ENCODE assay signal across 8 mouse cellular contexts in the genomic region with DNA sequence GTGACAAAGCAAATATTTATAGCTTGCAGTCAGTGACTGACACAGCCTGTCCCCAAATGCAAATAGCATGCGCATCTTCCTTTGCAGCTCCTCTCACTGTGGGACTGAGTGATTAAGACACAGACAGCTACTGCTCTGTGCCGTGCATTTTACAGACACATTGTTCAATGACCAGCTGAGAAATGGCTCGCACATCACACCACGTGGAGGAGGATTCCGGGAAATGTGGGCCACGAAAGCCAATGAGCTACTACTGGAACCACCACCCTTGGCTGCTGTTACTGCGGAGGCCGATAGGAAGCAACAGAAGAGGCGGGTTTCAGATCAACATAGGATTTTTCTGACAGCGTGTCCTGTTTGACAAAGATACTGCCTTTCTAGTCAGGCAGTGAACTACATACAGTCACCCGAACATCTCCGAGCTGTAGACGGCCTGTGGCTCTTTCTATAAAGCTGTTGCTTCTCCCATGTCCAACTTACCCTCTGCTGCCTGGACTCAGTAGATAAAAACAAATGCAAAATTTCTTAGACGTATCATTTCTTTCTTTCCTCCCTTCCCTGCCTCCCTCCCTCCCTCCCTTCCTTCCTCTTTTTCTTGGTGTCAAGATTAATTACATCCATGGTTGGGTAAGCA. TPM values are rescaled to one million over a fixed set of nuclear protein-coding genes. Genes with fewer than 3 reads are reported as not detected.
DNase-seq lines count a peak whose midpoint lies in the region; ATAC-seq and TF ChIP-seq lines count a peak whose summit lies in the region.

No protein-coding gene starts in this region.

- H3K27me3 ChIP-seq in intestine, embryonic 15.5 days (replicated peaks): no peaks in the 10 kb centered on the region
- no peaks in the 10 kb centered on the region for H3K27me3 ChIP-seq in intestine, postnatal 0 days (replicated peaks; ENCODE audit: control insufficient read depth, insufficient read depth, low read length)
- no peaks in the 10 kb centered on the region for H3K27me3 ChIP-seq in hindbrain, postnatal 0 days (ENCODE audit: insufficient read depth, low read length)
- no peaks in the 10 kb centered on the region for H3K27me3 ChIP-seq in lung, embryonic 16.5 days (ENCODE audit: control insufficient read depth, insufficient read depth, low read depth, low read length)

- intact Hi-C loops in gastrocnemius, adult 2 months (cut with DNase I): no loop called here

- no peak overlapping the region for H3K27ac ChIP-seq in intestine, embryonic 15.5 days
- no peak overlapping the region for H3K27ac ChIP-seq in intestine, postnatal 0 days (ENCODE audit: low read depth, low read length)
- peak overlapping the region; percentile 45; the same call in 1 of the 2 replicates for H3K27ac ChIP-seq in hindbrain, postnatal 0 days
- H3K27ac ChIP-seq in lung, embryonic 16.5 days (ENCODE audit: low read length): no peak overlapping the region
- H3K27ac ChIP-seq in gastrocnemius, adult 2 months: no peak overlapping the region

- 0 out of 2 replicates have a peak, but pooled peaks cover 4% of the 10 kb centered on the region for H3K4me1 ChIP-seq in intestine, embryonic 15.5 days (replicated peaks)
- H3K4me1 ChIP-seq in intestine, postnatal 0 days (replicated peaks; ENCODE audit: control insufficient read depth, insufficient read depth, low read length): no peaks in the 10 kb centered on the region
- peaks cover 5% of the 10 kb centered on the region; the same call in 1 of the 2 replicates for H3K4me1 ChIP-seq in hindbrain, postnatal 0 days (ENCODE audit: insufficient read depth, low read length)
- no peaks in the 10 kb centered on the region for H3K4me1 ChIP-seq in lung, embryonic 16.5 days (replicated peaks; ENCODE audit: control insufficient read depth, insufficient read depth, low read length)

- ATAC-seq in intestine, embryonic 15.5 days: peak; percentile 25; the same call in 1 of the 2 replicates
- ATAC-seq in intestine, postnatal 0 days: no peak
- peak; percentile 89 for ATAC-seq in frontal cortex, adult (ENCODE audit: low TSS enrichment)
- peak; percentile 85 for ATAC-seq in hindbrain, postnatal 0 days
- ATAC-seq in lung, embryonic 16.5 days (ENCODE audit: low read depth): 0 out of 2 replicates have a peak, but pooled peaks have one; percentile 23

- H3K36me3 ChIP-seq in intestine, embryonic 15.5 days: 0 out of 2 replicates have a peak, but pooled peaks cover 7% of the 10 kb centered on the region
- H3K36me3 ChIP-seq in intestine, postnatal 0 days (ENCODE audit: control insufficient read depth, insufficient read depth): peaks cover 12% of the 10 kb centered on the region; the same call in 1 of the 2 replicates
- peaks cover 20% of the 10 kb centered on the region for H3K36me3 ChIP-seq in hindbrain, postnatal 0 days (ENCODE audit: insufficient read depth, low read length)
- peaks cover 16% of the 10 kb centered on the region for H3K36me3 ChIP-seq in lung, embryonic 16.5 days (ENCODE audit: control insufficient read depth, insufficient read depth, low read length)

- WGBS in intestine, embryonic 15.5 days: 79% methylated on average over 14 of the region's 14 CpGs
- WGBS in intestine, postnatal 0 days: 82% methylated on average over 14 of the region's 14 CpGs
- 39% methylated on average over 14 of the region's 14 CpGs for WGBS in hindbrain, postnatal 0 days
- WGBS in lung, embryonic 16.5 days: 60% methylated on average over 14 of the region's 14 CpGs

- H3K4me3 ChIP-seq in intestine, embryonic 15.5 days (replicated peaks): no peak overlapping the region
- H3K4me3 ChIP-seq in intestine, postnatal 0 days (ENCODE audit: low read depth, low read length): no peak overlapping the region
- no peak overlapping the region for H3K4me3 ChIP-seq in hindbrain, postnatal 0 days (ENCODE audit: low read length)
- no peak overlapping the region for H3K4me3 ChIP-seq in lung, embryonic 16.5 days (ENCODE audit: low read length)
- no peak overlapping the region for H3K4me3 ChIP-seq in gastrocnemius, adult 2 months

- no peak overlapping the region for H3K9ac ChIP-seq in intestine, embryonic 15.5 days
- no peak overlapping the region for H3K9ac ChIP-seq in intestine, postnatal 0 days (ENCODE audit: low read depth, low read length)
- no peak overlapping the region for H3K9ac ChIP-seq in hindbrain, postnatal 0 days (replicated peaks; ENCODE audit: low read length)
- H3K9ac ChIP-seq in lung, embryonic 16.5 days (ENCODE audit: low read length): no peak overlapping the region

- TF ChIP-seq CTCF in intestine, postnatal 0 days (IDR thresholded peaks at IDR 0.05; ENCODE audit: low read depth): no peak
- 0 out of 2 replicates have a peak, but pooled peaks have one; percentile 27 for TF ChIP-seq CTCF in hindbrain, postnatal 0 days (IDR thresholded peaks at IDR 0.05; ENCODE audit: low read depth)
- TF ChIP-seq CTCF in gastrocnemius, adult 2 months (IDR thresholded peaks at IDR 0.05): no peak

- H3K9me3 ChIP-seq in intestine, embryonic 15.5 days: no peaks in the 10 kb centered on the region
- H3K9me3 ChIP-seq in intestine, postnatal 0 days (ENCODE audit: control insufficient read depth): no peaks in the 10 kb centered on the region
- no peaks in the 10 kb centered on the region for H3K9me3 ChIP-seq in hindbrain, postnatal 0 days (ENCODE audit: low read length)
- H3K9me3 ChIP-seq in lung, embryonic 16.5 days (ENCODE audit: control insufficient read depth, low read length): no peaks in the 10 kb centered on the region

- H3K4me2 ChIP-seq in intestine, embryonic 15.5 days (replicated peaks): no peak overlapping the region
- no peak overlapping the region for H3K4me2 ChIP-seq in intestine, postnatal 0 days (replicated peaks; ENCODE audit: low read depth)
- no peak overlapping the region for H3K4me2 ChIP-seq in hindbrain, postnatal 0 days (ENCODE audit: low read depth, low read length)
- H3K4me2 ChIP-seq in lung, embryonic 16.5 days (ENCODE audit: low read depth, low read length): no peak overlapping the region

- peak; percentile 62 for DNase-seq in hindbrain, postnatal 0 days (ENCODE audit: low spot score)
- peak; percentile 36 to 62 for DNase-seq in spleen, postnatal 36 days (ENCODE audit: low spot score in 2 of 2)
- DNase-seq in gastrocnemius, adult 2 months: no peak
- DNase-seq in ovary, postnatal 14 days (ENCODE audit: low spot score): no peak

RNA-seq across cellular contexts. Expression of gene Katnal1, which starts 31.9 kb away (rescaled TPM):
- 8.1 and 9.5 TPM in 2 replicates for polyA plus RNA-seq in intestine, embryonic 15.5 days (2015; fragmentation: Nextera tagmentation; extraction: Ambion mirVana)
- polyA plus RNA-seq in intestine, postnatal 0 days (2015; fragmentation: Nextera tagmentation; extraction: Ambion mirVana): 2.7 and 2.9 TPM in 2 replicates
- total RNA-seq in hindbrain, postnatal 0 days (2014; rRNA removed): 33.7 and 34.3 TPM in 2 replicates
- 23.8 and 28.1 TPM in 2 replicates for polyA plus RNA-seq in hindbrain, postnatal 0 days (2015; fragmentation: Nextera tagmentation; extraction: Ambion mirVana)
- polyA plus RNA-seq in lung, embryonic 16.5 days (2015; fragmentation: Nextera tagmentation; extraction: Ambion mirVana): 11.0 and 11.7 TPM in 2 replicates
- 1 to 10 TPM; 4.2 to 5.6 TPM for total RNA-seq in gastrocnemius, adult 2 months (2021)

Comparison
In these comparisons a context has a peak if more than half of its experiments do, and no peak if none do; other contexts are left out.
1. DNase-seq: peak in hindbrain, postnatal 0 days (single experiment) and spleen, postnatal 36 days (2 of 2); none in gastrocnemius, adult 2 months (single experiment) and ovary, postnatal 14 days (single experiment).